Mouse (Mus musculus) limb, embryonic 10.5 days (tissue): Measurements from ENCODE around the gene Ccdc24. TPM values are rescaled to one million over a fixed set of nuclear protein-coding genes. Genes with fewer than 3 reads are reported as not detected.

Experiments
- DNase-seq: peaks from one replicate; pipeline ENCODE4 v3.0.0-alpha.2; 2017; ENCODE audit warnings: low spot score
- H3K27ac ChIP-seq: fragments of 300-500 bp; sonication (generic); 2 replicates; pipeline ENCODE4 v1.5.1; 2016; ENCODE audit warnings: mild to moderate bottlenecking
- H3K27me3 ChIP-seq: fragments of 300-500 bp; sonication (generic); 2 replicates; pipeline ENCODE4 v1.6.1; 2016; ENCODE audit warnings: low read depth, mild to moderate bottlenecking; ENCODE audit not compliant: poor library complexity, severe bottlenecking
- H3K36me3 ChIP-seq: fragments of 300-500 bp; sonication (generic); 2 replicates; pipeline ENCODE4 v1.6.1; 2016; ENCODE audit warnings: mild to moderate bottlenecking, moderate library complexity
- H3K4me1 ChIP-seq: fragments of 300-500 bp; sonication (generic); 2 replicates; pipeline ENCODE4 v1.6.1; 2016
- H3K4me3 ChIP-seq: fragments of 300-500 bp; sonication (generic); 2 replicates; pipeline ENCODE4 v1.5.1; 2016; ENCODE audit warnings: mild to moderate bottlenecking, moderate library complexity
- H3K9me3 ChIP-seq: fragments of 300-500 bp; sonication (generic); replicated peaks from 2 replicates; pipeline ENCODE4 v1.6.1; 2016; ENCODE audit warnings: mild to moderate bottlenecking
- WGBS: fragments of 180-500 bp; shearing (Covaris S2); methylation state at CpG from one replicate; pipeline ENCODE4 v1.1.7; 2016; 5-methylcytosine and 5-hydroxymethylcytosine counted together
- polyA plus RNA-seq: library from polyadenylated mRNA; unstranded; fragments of >200 nt; fragmentation: Nextera tagmentation; extraction: Ambion mirVana; gene quantifications from 2 replicates; pipeline ENCODE4 v1.2.1, GENCODE M21; 2016

Ccdc24 gene
- polyA plus RNA-seq, 1 experiment from 2014 or later = 0.96 TPM

GRCm38 (mm10) chr4:117867823-117868222, 4.5 kb downstream of the Ccdc24 start:
- H3K4me3 ChIP-seq = 0 out of 2 replicates have a peak overlapping the region, but pooled peaks have one; percentile 8
- peak; percentile 82 for DNase-seq

GRCm38 (mm10) chr4:117867000-117867399, 5.4 kb downstream of the Ccdc24 start:
- 82% methylated on average over 6 of the region's 6 CpGs for WGBS
- H3K4me1 ChIP-seq = peaks cover 36% of the 10 kb centered on the region

More at GRCm38 (mm10) chr4:117867823-117868222, 4.5 kb downstream of the Ccdc24 start:
- Histone ChIP-seq H3K27ac (no peak overlapping the region), H3K36me3 (0 out of 2 replicates have a peak, but pooled peaks cover 2% of the 10 kb centered on the region), H3K9me3 (no peaks in the 10 kb centered on the region), H3K4me1 (peaks cover 38% of the 10 kb centered on the region), H3K27me3 (no peaks in the 10 kb centered on the region)
- WGBS = 17% methylated on average over 24 of the region's 24 CpGs

GRCm38 (mm10) chr4:117866083-117866482, 6.3 kb downstream of the Ccdc24 start:
- no peak for DNase-seq
- WGBS = 72% methylated on average over 9 of the region's 9 CpGs
- peaks cover 30% of the 10 kb centered on the region for H3K4me1 ChIP-seq

More at GRCm38 (mm10) chr4:117867000-117867399, 5.4 kb downstream of the Ccdc24 start:
- H3K27me3 ChIP-seq = no peaks in the 10 kb centered on the region
- H3K27ac ChIP-seq = no peak overlapping the region
- H3K9me3 ChIP-seq = no peaks in the 10 kb centered on the region
- no peak for DNase-seq
- H3K36me3 ChIP-seq = 0 out of 2 replicates have a peak, but pooled peaks cover 2% of the 10 kb centered on the region
- no peak overlapping the region for H3K4me3 ChIP-seq

GRCm38 (mm10) chr4:117862823-117863222, 9.5 kb downstream of the Ccdc24 start:
- Histone ChIP-seq H3K27me3 (no peaks in the 10 kb centered on the region), H3K9me3 (no peaks in the 10 kb centered on the region), H3K4me3 (no peak overlapping the region), H3K4me1 (peaks cover 31% of the 10 kb centered on the region), H3K27ac (no peak overlapping the region), H3K36me3 (0 out of 2 replicates have a peak, but pooled peaks cover 2% of the 10 kb centered on the region)
- no peak for DNase-seq
- 38% methylated on average over 4 of the region's 4 CpGs for WGBS

More at GRCm38 (mm10) chr4:117866083-117866482, 6.3 kb downstream of the Ccdc24 start:
- Histone ChIP-seq H3K9me3 (no peaks in the 10 kb centered on the region), H3K27me3 (no peaks in the 10 kb centered on the region), H3K36me3 (0 out of 2 replicates have a peak, but pooled peaks cover 2% of the 10 kb centered on the region), H3K4me3 (no peak overlapping the region), H3K27ac (no peak overlapping the region)

GRCm38 (mm10) chr4:117860570-117860969, 11.8 kb downstream of the Ccdc24 start:
- H3K36me3 ChIP-seq = peaks cover 16% of the 10 kb centered on the region; the same call in 1 of the 2 replicates
- H3K27ac ChIP-seq = no peak overlapping the region
- no peaks in the 10 kb centered on the region for H3K27me3 ChIP-seq
- H3K4me1 ChIP-seq = peaks cover 24% of the 10 kb centered on the region; the same call in 1 of the 2 replicates
- no peaks in the 10 kb centered on the region for H3K9me3 ChIP-seq
- DNase-seq = no peak
- H3K4me3 ChIP-seq = no peak overlapping the region
- WGBS = 92% methylated on average over 9 of the region's 9 CpGs

GRCm38 (mm10) chr4:117858794-117859193, 13.6 kb downstream of the Ccdc24 start:
- no peak overlapping the region for H3K4me3 ChIP-seq
- H3K9me3 ChIP-seq = no peaks in the 10 kb centered on the region
- H3K27me3 ChIP-seq = no peaks in the 10 kb centered on the region
- peaks cover 29% of the 10 kb centered on the region; the same call in 1 of the 2 replicates for H3K4me1 ChIP-seq
- DNase-seq = peak; percentile 63
- peaks cover 14% of the 10 kb centered on the region; the same call in 1 of the 2 replicates for H3K36me3 ChIP-seq
- no peak overlapping the region for H3K27ac ChIP-seq
- WGBS = 74% methylated on average over 3 of the region's 3 CpGs

- H3K9me3 ChIP-seq = no peaks in the 10 kb centered on the region
- H3K4me3 ChIP-seq = no peak overlapping the region
- peaks cover 18% of the 10 kb centered on the region; the same call in 1 of the 2 replicates for H3K4me1 ChIP-seq
- H3K27me3 ChIP-seq = no peaks in the 10 kb centered on the region
- 89% methylated on average over 9 of the region's 9 CpGs for WGBS
- DNase-seq = no peak
- peaks cover 14% of the 10 kb centered on the region; the same call in 1 of the 2 replicates for H3K36me3 ChIP-seq
- peak overlapping the region; percentile 11; the same call in 1 of the 2 replicates for H3K27ac ChIP-seq
These were observed 17.2 kb downstream of the Ccdc24 start for GRCm38 (mm10) chr4:117855146-117855545.

GRCm38 (mm10) chr4:117852152-117852868, 20.0 kb downstream of the Ccdc24 start:
- H3K27ac ChIP-seq = no peak overlapping the region

GRCm38 (mm10) chr4:117850871-117851270, 21.5 kb downstream of the Ccdc24 start:
- H3K27ac ChIP-seq = no peak overlapping the region

More at GRCm38 (mm10) chr4:117852152-117852868, 20.0 kb downstream of the Ccdc24 start:
- Histone ChIP-seq H3K9me3 (no peaks in the 10 kb centered on the region), H3K4me1 (peaks cover 20% of the 10 kb centered on the region), H3K36me3 (peaks cover 9% of the 10 kb centered on the region; the same call in 1 of the 2 replicates), H3K27me3 (peaks cover 5% of the 10 kb centered on the region; the same call in 1 of the 2 replicates), H3K4me3 (no peak overlapping the region)
- WGBS = 94% methylated on average over 10 of the region's 10 CpGs
- DNase-seq = no peak

GRCm38 (mm10) chr4:117850176-117850575, 22.2 kb downstream of the Ccdc24 start:
- Histone ChIP-seq H3K27ac (no peak overlapping the region), H3K9me3 (no peaks in the 10 kb centered on the region), H3K27me3 (peaks cover 5% of the 10 kb centered on the region; the same call in 1 of the 2 replicates), H3K4me3 (no peak overlapping the region), H3K4me1 (peaks cover 26% of the 10 kb centered on the region), H3K36me3 (peaks cover 6% of the 10 kb centered on the region)
- no peak for DNase-seq
- 80% methylated on average over 7 of the region's 7 CpGs for WGBS

More at GRCm38 (mm10) chr4:117850871-117851270, 21.5 kb downstream of the Ccdc24 start:
- Histone ChIP-seq H3K27me3 (peaks cover 5% of the 10 kb centered on the region; the same call in 1 of the 2 replicates), H3K4me3 (no peak overlapping the region), H3K4me1 (peaks cover 30% of the 10 kb centered on the region), H3K9me3 (no peaks in the 10 kb centered on the region), H3K36me3 (no peaks in the 10 kb centered on the region; the same call in 1 of the 2 replicates)
- whole genome bisulfite sequencing = 83% methylated on average over 7 of the region's 7 CpGs
- no peak for DNase-seq

GRCm38 (mm10) chr4:117849506-117849905, 22.9 kb downstream of the Ccdc24 start:
- Histone ChIP-seq H3K9me3 (no peaks in the 10 kb centered on the region), H3K4me3 (no peak overlapping the region), H3K27ac (0 out of 2 replicates have a peak overlapping the region, but pooled peaks have one; percentile 11), H3K4me1 (peaks cover 23% of the 10 kb centered on the region), H3K36me3 (peaks cover 8% of the 10 kb centered on the region), H3K27me3 (peaks cover 5% of the 10 kb centered on the region; the same call in 1 of the 2 replicates)
- 78% methylated on average over 5 of the region's 5 CpGs for WGBS
- no peak for DNase-seq

GRCm38 (mm10) chr4:117849063-117849462, 23.3 kb downstream of the Ccdc24 start:
- Histone ChIP-seq H3K4me3 (no peak overlapping the region), H3K36me3 (peaks cover 8% of the 10 kb centered on the region), H3K9me3 (no peaks in the 10 kb centered on the region), H3K27ac (0 out of 2 replicates have a peak overlapping the region, but pooled peaks have one; percentile 11), H3K27me3 (peaks cover 5% of the 10 kb centered on the region; the same call in 1 of the 2 replicates), H3K4me1 (peaks cover 23% of the 10 kb centered on the region)
- whole genome bisulfite sequencing = 54% methylated on average over 17 of the region's 17 CpGs
- no peak for DNase-seq

- no peaks in the 10 kb centered on the region for H3K9me3 ChIP-seq
- peaks cover 5% of the 10 kb centered on the region; the same call in 1 of the 2 replicates for H3K27me3 ChIP-seq
- peak overlapping the region; percentile 74 for H3K27ac ChIP-seq
- peaks cover 23% of the 10 kb centered on the region for H3K4me1 ChIP-seq
- peak; percentile 66 for DNase-seq
- peaks cover 8% of the 10 kb centered on the region for H3K36me3 ChIP-seq
- 31% methylated on average over 2 of the region's 2 CpGs for WGBS
- H3K4me3 ChIP-seq = no peak overlapping the region
These were observed 25.3 kb downstream of the Ccdc24 start for GRCm38 (mm10) chr4:117847011-117847410.
